Mouse (Mus musculus): Measurements from ENCODE around the gene Rab43.

- TF ChIP-seq CTCF (IDR thresholded peaks at IDR 0.05; ENCODE audit: low read depth) (0 out of 2 replicates have a peak, but pooled peaks have one; percentile 4), EP300 (IDR thresholded peaks at IDR 0.05; ENCODE audit: low read depth) (no peak)
Measured at GRCm38 (mm10) chr6:87841635-87842034, 29.7 kb upstream of the Rab43 start.
